Mouse (Mus musculus) naive thymus-derived CD4-positive, alpha-beta T cell, adult 5 months (primary cell): ENCODE data around the gene Gm49378. TPM values are rescaled to one million over a fixed set of nuclear protein-coding genes. Genes with fewer than 3 reads are reported as not detected.

Experiments used
- polyA plus RNA-seq: library from polyadenylated mRNA; unstranded; fragments of 100-300 nt; shearing (Covaris generic); gene quantifications from one replicate; pipeline ENCODE4 v1.2.1, GENCODE M21; 2017

Gm49378 gene
- 0.66 TPM for polyA plus RNA-seq

DNA sequence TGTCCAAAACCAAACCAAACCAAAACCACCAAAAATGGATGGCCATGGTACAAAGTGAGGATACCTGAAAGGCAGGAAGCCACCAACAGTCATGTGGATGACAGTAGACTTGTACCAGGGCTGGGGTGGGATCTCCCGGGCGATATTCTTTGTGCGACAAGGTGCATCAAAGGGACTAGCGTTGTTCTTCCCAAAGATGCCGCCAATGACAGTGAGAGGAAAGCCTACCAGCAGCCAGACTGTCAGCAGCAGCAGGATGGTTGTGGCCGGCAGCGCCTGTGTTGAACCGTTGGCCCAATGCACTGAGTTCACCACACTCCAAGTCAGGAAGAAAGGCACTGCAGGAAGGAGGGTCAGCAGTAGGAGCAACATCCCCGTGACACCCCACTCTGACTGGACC is at the start of gene Gm49378:
Gm49378 (minus strand) TSS at position 101 of the 400 bp plus-strand sequence.

GRCm38 (mm10) chr14:55681160-55682117 is 43.7 kb upstream of the Gm49378 start, which contains the start of gene Tinf2:
Gene Tinf2 (minus strand): TSS chr14:55681820.

GRCm38 (mm10) chr14:55671833-55672740 is 34.4 kb upstream of the Gm49378 start, which contains the start of the genes Gmpr2 and Nedd8:
Gene Gmpr2 (plus strand): TSS chr14:55671941.
Gene Nedd8 (minus strand): TSS chr14:55672124.

DNA sequence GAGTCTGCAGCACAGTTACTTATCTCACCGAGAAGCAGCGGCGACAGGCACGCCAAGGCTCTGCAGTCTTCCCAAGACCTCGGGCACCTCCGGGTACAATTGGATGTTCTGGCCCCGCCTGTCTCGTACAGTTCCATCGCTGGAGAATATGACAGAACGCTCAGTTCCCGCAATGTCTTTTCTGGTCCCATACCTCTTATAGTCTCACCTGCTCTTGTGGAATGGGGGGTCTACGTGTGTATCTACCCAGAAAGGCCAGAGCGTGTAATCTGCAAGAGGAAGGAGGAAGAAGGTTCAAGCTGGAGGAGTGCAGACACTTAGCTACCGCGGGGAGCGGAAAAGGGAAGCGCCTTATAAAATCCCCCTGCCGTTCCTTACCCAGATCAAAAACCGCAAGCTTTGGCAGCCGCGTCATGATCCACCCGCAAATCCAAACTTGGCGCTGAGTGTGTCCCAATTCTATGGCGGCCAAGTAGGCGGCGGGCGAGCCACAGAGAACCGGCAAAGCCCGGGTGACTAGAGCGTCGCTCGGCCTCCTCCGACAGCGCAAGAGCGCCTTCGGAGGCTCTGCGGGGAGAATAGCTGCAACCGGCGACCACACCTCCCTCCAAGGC is 22.4 kb upstream of the Gm49378 start, which contains the start of gene Mdp1:
Mdp1 (minus strand) TSS at position 549 of the 614 bp plus-strand sequence.

DNA sequence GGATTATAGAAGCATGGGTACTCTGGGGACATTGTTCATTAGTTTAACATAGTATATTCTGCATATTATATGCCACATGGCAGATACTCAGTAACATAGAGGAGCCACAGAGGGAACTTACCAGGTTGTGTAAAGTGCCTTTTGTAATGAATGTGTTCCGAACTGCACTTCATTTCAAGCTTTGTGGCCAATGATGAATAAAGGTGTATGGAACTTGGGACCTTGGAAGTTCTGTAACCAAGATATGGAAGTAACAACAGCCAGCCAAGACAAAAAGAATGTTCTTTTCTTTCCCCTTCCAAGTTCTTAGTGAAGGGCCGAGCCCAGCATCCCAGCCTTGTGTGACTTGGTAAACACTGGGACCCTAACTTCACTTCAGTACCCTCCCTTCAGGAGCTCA is 12.2 kb upstream of the Gm49378 start, which contains the start of gene Tssk4:
Tssk4 (plus strand) TSS at position 301 of the 400 bp plus-strand sequence.

GRCm38 (mm10) chr14:55643060-55643907 is 5.6 kb upstream of the Gm49378 start, which contains the start of gene Tm9sf1:
Gene Tm9sf1 (minus strand): TSS chr14:55643806.

GRCm38 (mm10) chr14:55635523-55636007 is 2.1 kb downstream of the Gm49378 start, which contains the start of gene Ipo4:
Gene Ipo4 (minus strand): TSS chr14:55635957.

GRCm38 (mm10) chr14:55617822-55618221 is 19.9 kb downstream of the Gm49378 start, which contains the start of gene Rec8:
Gene Rec8 (plus strand): TSS chr14:55618037.

DNA sequence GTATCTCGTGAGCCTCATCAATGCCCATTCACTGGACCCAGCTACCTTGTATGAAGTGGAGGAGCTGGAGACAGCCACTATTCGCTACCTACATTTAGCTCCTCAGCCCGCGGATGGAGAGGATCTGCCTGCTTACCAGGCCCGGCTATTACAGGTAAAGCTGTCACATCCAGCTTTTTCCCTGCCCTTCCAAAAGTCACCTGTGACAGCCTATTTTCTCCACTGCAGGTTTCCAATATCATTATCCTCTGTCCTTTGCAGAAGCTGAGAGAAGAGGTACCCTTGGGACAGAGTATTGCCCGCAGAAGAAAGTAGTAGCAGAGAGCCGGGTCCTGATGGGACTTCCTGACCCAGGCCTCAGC is 34.4 kb downstream of the Gm49378 start, which contains the start of gene Irf9:
Irf9 (plus strand) TSS at position 301 of the 362 bp plus-strand sequence.

DNA sequence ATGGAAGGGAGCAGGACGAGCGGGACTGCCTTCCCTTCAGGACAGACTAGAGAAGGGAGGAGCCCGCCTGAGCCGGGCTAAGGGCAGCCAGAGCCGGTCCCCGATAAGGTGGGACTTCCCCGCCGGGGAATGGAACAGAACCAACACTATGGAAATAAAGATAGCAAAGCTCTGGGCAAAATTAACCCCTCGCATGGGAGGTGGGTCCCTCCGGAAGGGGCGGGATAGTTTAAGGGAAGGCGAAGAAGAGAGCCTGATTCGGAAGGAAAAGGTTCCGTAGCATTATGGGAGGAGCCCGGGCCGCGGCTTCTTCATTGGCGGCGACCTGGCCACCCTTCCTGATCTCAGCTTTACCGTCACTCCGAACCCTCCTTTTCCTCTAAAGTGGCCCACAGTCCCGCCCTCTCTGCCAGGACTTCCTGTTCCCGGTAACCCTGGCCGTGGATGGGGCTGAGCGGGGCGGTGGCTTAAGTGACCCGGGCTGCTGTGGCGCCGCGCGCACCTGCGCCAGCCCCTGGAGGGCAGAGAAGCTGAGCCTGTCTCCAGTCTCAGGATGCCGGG is 46.3 kb downstream of the Gm49378 start, which contains the start of gene Rnf31:
Rnf31 (plus strand) TSS at position 378 of the 561 bp plus-strand sequence.

GRCm38 (mm10) chr14:55590748-55591330 is 46.9 kb downstream of the Gm49378 start, which contains the start of gene Psme2:
Gene Psme2 (minus strand): TSS chr14:55591113.

DNA sequence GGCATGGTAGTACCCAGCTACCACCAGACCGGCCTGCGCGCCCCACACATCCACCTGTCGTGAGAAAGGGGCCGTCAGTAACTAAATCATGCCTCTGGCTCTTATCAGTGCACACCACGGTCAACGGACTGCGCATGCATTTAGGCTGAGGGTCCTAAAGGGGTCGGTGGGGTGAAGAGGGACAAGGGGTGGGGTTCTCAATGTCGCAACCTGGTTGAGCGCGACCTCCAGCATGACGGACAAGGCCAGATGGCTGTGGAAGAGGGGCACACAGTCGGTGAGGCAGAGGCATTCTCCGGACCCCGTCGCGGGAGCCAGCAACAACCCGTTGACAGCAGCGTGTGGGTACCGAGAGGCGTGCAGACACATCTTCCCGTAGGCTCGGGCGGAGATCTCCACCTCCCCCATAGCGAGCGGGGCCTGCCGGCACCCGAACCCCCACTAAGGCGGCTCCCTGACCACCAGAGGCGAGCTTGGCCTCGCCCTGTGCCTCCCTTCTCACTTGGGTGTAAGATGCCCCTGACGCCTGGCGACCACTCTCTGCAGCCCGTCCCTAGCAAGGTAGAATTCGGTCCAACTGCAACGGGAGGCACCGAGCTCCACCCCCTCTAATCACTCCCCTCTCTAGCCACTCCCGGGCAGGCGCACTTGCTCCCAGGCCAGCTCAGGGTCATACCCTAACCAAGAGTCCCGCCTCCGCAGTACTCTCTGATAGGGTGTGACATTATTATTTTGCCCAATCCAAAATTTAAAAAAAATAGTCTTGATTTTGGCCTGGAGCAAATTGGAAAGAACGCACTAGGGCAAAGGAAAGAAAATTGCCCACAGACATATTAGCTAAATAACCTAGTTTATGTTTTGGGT is 52.8 kb downstream of the Gm49378 start, which contains the start of gene Emc9:
Emc9 (minus strand) TSS at position 601 of the 864 bp plus-strand sequence.

Other genes starting within 250 kb of the Gm49378 start
- 29.8 TPM for gene Dhrs4, start 159.1 kb downstream of the Gm49378 start, polyA plus RNA-seq
- gene Carmil3, start 147.2 kb downstream of the Gm49378 start, polyA plus RNA-seq = not detected
- not detected for gene Cpne6, start 127.5 kb downstream of the Gm49378 start, polyA plus RNA-seq
- gene Nrl, start 112.9 kb downstream of the Gm49378 start, polyA plus RNA-seq = not detected
- 15.0 TPM for gene Pck2, start 97.6 kb downstream of the Gm49378 start, polyA plus RNA-seq
- 135 TPM for gene Dcaf11, start 77.9 kb downstream of the Gm49378 start, polyA plus RNA-seq
- 7.1 TPM for gene A730061H03Rik, start 77.5 kb downstream of the Gm49378 start, polyA plus RNA-seq
- gene Fitm1, start 62.3 kb downstream of the Gm49378 start, polyA plus RNA-seq = not detected
- gene Psme1, start 59.8 kb downstream of the Gm49378 start, polyA plus RNA-seq = 681 TPM
- gene Emc9, start 52.6 kb downstream of the Gm49378 start, polyA plus RNA-seq = 30.4 TPM
- 378 TPM for gene Psme2, start 46.8 kb downstream of the Gm49378 start, polyA plus RNA-seq
- gene Rnf31, start 46.2 kb downstream of the Gm49378 start, polyA plus RNA-seq = 45.9 TPM
- gene Irf9, start 34.3 kb downstream of the Gm49378 start, polyA plus RNA-seq = 142 TPM
- 1.1 TPM for gene Rec8, start 19.9 kb downstream of the Gm49378 start, polyA plus RNA-seq
- gene Ipo4, start 1.9 kb downstream of the Gm49378 start, polyA plus RNA-seq = 55.1 TPM
- gene Tm9sf1, start 5.9 kb upstream of the Gm49378 start, polyA plus RNA-seq = 58.5 TPM
- 1.1 TPM for gene Tssk4, start 12.3 kb upstream of the Gm49378 start, polyA plus RNA-seq
- 65.6 TPM for gene Mdp1, start 22.6 kb upstream of the Gm49378 start, polyA plus RNA-seq
- gene Gmpr2, start 34.0 kb upstream of the Gm49378 start, polyA plus RNA-seq = 34.7 TPM
- gene Nedd8, start 34.2 kb upstream of the Gm49378 start, polyA plus RNA-seq = 214 TPM
- 156 TPM for gene Tinf2, start 43.9 kb upstream of the Gm49378 start, polyA plus RNA-seq
- gene Tgm1, start 76.0 kb upstream of the Gm49378 start, polyA plus RNA-seq = not detected
- gene Rabggta, start 84.4 kb upstream of the Gm49378 start, polyA plus RNA-seq = 109 TPM
- 18.4 TPM for gene Dhrs1, start 107.8 kb upstream of the Gm49378 start, polyA plus RNA-seq
- gene Nop9, start 107.8 kb upstream of the Gm49378 start, polyA plus RNA-seq = 35.8 TPM
- gene Cideb, start 120.6 kb upstream of the Gm49378 start, polyA plus RNA-seq = not detected
- gene Ltb4r2, start 123.5 kb upstream of the Gm49378 start, polyA plus RNA-seq = not detected
- gene Ltb4r1, start 128.1 kb upstream of the Gm49378 start, polyA plus RNA-seq = not detected
- not detected for gene Adcy4, start 146.2 kb upstream of the Gm49378 start, polyA plus RNA-seq
- gene Ripk3, start 151.0 kb upstream of the Gm49378 start, polyA plus RNA-seq = 61.2 TPM
- gene Nfatc4, start 185.2 kb upstream of the Gm49378 start, polyA plus RNA-seq = not detected
- gene Nynrin, start 216.1 kb upstream of the Gm49378 start, polyA plus RNA-seq = 0.06 TPM
- 0.07 TPM for gene Cbln3, start 246.5 kb upstream of the Gm49378 start, polyA plus RNA-seq
- gene Khnyn, start 247.1 kb upstream of the Gm49378 start, polyA plus RNA-seq = 64.5 TPM